Mouse (Mus musculus) liver, embryonic 14.5 days (tissue): ENCODE measurements around the gene P2rx5. TPM values are rescaled to one million over a fixed set of nuclear protein-coding genes. Genes with fewer than 3 reads are reported as not detected.

Experiments used
- ATAC-seq: fragments of 200-750 bp; cut with Nextera tagmentation; 2 replicates; pipeline ENCODE4 v1.8.0; 2017; ENCODE audit warnings: moderate number of reproducible peaks, mild to moderate bottlenecking, moderate library complexity; ENCODE audit not compliant: insufficient read depth
- DNase-seq, 3 experiments: peaks; one replicate each; pipeline ENCODE4 v3.0.0-alpha.2; 2012 to 2013; ENCODE audit warnings: low read depth in 3 of 3, low spot score in 3 of 3
- H3K27ac ChIP-seq: fragments of 300-500 bp; sonication (generic); 2 replicates; pipeline ENCODE4 v1.5.1; 2014; ENCODE audit warnings: moderate library complexity, mild to moderate bottlenecking, control low read depth, inconsistent platforms
- H3K27me3 ChIP-seq: fragments of 300-500 bp; sonication (generic); 2 replicates; pipeline ENCODE4 v1.6.1; 2014; ENCODE audit warnings: mild to moderate bottlenecking, low read length, moderate library complexity; ENCODE audit not compliant: control insufficient read depth, insufficient read depth
- H3K36me3 ChIP-seq: fragments of 300-500 bp; sonication (generic); replicated peaks from 2 replicates; pipeline ENCODE4 v1.6.1; 2014; ENCODE audit warnings: low read depth; ENCODE audit not compliant: control insufficient read depth, insufficient read depth
- H3K4me1 ChIP-seq, 2 experiments: fragments of 200-500 bp in 1 of 2; fragments of 300-500 bp in 1 of 2; sonication (generic) in 1 of 2; replicated peaks; 2 replicates each; pipeline ENCODE4 v1.6.1; 2012 to 2014; ENCODE audit warnings: antibody characterized with exemption in 1 of 2, inconsistent platforms in 1 of 2, low read length in 1 of 2; ENCODE audit not compliant: control insufficient read depth in 2 of 2, insufficient read depth in 2 of 2
- H3K4me2 ChIP-seq: fragments of 300-500 bp; sonication (generic); 2 replicates; pipeline ENCODE4 v1.6.1; 2014; ENCODE audit warnings: low read depth, mild to moderate bottlenecking, control low read depth, moderate library complexity
- H3K4me3 ChIP-seq, 2 experiments: fragments of 200-500 bp in 1 of 2; fragments of 300-500 bp in 1 of 2; sonication (generic) in 1 of 2; 2 replicates each; pipeline ENCODE4 v1.5.1; 2012 to 2014; ENCODE audit warnings: low read depth in 2 of 2, low read length in 2 of 2, mild to moderate bottlenecking in 2 of 2, control low read depth in 1 of 2, inconsistent platforms in 1 of 2, moderate library complexity in 1 of 2; ENCODE audit not compliant: insufficient read depth in 1 of 2
- H3K9ac ChIP-seq: fragments of 300-500 bp; sonication (generic); replicated peaks from 2 replicates; pipeline ENCODE4 v1.6.1; 2014; ENCODE audit warnings: mild to moderate bottlenecking, control low read depth, moderate library complexity
- H3K9me3 ChIP-seq: fragments of 300-500 bp; sonication (generic); 2 replicates; pipeline ENCODE4 v1.6.1; 2016; ENCODE audit warnings: low read length, mixed read lengths; ENCODE audit not compliant: control insufficient read depth
- CTCF ChIP-seq: IDR thresholded peaks from 2 replicates; pipeline ENCODE4 v1.5.1; 2016; ENCODE audit warnings: antibody characterized with exemption, low read depth, control low read depth
- EP300 ChIP-seq: IDR thresholded peaks from 2 replicates; pipeline ENCODE4 v1.6.1; 2016; ENCODE audit warnings: antibody characterized with exemption, low read depth
- WGBS: fragments of 180-500 bp; shearing (Covaris S2); extraction: QIAGEN DNeasy Blood & Tissue Kit; methylation state at CpG from one replicate; pipeline ENCODE4 v1.1.7; 2014; ENCODE audit not compliant: insufficient replicate concordance; 5-methylcytosine and 5-hydroxymethylcytosine counted together
- polyA plus RNA-seq, 2 experiments: library from polyadenylated mRNA; depleted of rRNA in 1 of 2; stranded (reverse) in 1 of 2; unstranded in 1 of 2; fragments of >200 nt; fragmentation: Nextera tagmentation in 1 of 2; extraction: Ambion mirVana in 1 of 2; gene quantifications; 2 replicates each; pipeline versions ENCODE4 v1.2.1 to v1.2.3; 2012 to 2014

The P2rx5 gene
- polyA plus RNA-seq, 2 experiments: 0.08 to 0.15 TPM

DNA sequence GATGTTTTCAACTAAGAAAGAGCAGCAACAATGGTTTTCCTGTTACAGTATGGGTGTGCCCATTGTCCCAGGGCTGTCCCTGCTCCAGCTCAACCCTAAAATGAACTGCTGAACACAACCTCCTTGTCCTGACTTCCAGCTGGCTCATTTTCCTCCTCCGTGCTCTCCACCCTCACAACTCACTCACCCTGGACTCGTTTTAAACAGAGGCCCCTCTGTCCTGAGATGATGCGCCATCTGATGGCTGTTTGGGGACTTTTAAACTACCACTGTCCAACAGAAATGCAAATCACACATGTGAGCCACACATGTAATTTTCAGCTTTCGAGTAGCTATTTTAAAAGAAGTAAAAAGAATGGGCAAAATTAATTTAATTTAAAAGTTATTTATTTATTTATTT, 41.4 kb downstream of the P2rx5 start:
- no peak overlapping the region for H3K4me2 ChIP-seq
- WGBS: 33% methylated on average over 4 of the region's 4 CpGs
- ATAC-seq (no peak), DNase-seq (no peak)
- H3K27me3 ChIP-seq: no peaks in the 10 kb centered on the region
- H3K9me3 ChIP-seq: no peaks in the 10 kb centered on the region
- peaks cover 4 to 8% of the 10 kb centered on the region in 2 experiments for H3K4me1 ChIP-seq
- no peak overlapping the region for H3K4me3 ChIP-seq
- no peak overlapping the region for H3K9ac ChIP-seq
- no peak overlapping the region for H3K27ac ChIP-seq
- H3K36me3 ChIP-seq: no peaks in the 10 kb centered on the region
- TF ChIP-seq CTCF: peak; percentile 40; the same call in 1 of the 2 replicates
- no peak for TF ChIP-seq EP300

DNA sequence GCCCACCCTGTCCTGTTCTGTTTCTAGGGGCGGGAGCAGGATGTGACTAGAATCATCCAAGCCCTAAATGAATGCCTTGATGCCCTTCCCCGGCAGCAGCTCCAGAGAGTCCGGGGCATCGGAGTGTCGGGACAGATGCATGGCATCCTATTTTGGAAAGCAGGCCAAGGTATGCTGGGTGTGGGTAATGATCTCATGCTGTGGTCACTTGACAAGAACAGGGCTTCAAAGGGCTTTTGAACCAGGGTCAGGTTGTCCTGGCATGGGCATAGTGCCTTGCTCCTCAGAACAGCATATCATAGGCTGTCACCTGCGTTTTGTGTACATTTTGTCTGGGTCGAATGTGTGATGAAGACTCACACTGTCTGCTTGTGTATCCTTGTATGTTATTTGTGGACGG, 43.7 kb downstream of the P2rx5 start:
- no peak for TF ChIP-seq CTCF
- TF ChIP-seq EP300: no peak
- ATAC-seq (no peak), DNase-seq (no peak)
- Histone ChIP-seq H3K27ac (no peak overlapping the region), H3K4me3 (no peak overlapping the region), H3K9ac (no peak overlapping the region), H3K36me3 (no peaks in the 10 kb centered on the region), H3K4me1 (peaks cover 4 to 5% of the 10 kb centered on the region in 2 experiments), H3K27me3 (no peaks in the 10 kb centered on the region), H3K4me2 (no peak overlapping the region), H3K9me3 (no peaks in the 10 kb centered on the region)
- WGBS: 68% methylated on average over 8 of the region's 8 CpGs

DNA sequence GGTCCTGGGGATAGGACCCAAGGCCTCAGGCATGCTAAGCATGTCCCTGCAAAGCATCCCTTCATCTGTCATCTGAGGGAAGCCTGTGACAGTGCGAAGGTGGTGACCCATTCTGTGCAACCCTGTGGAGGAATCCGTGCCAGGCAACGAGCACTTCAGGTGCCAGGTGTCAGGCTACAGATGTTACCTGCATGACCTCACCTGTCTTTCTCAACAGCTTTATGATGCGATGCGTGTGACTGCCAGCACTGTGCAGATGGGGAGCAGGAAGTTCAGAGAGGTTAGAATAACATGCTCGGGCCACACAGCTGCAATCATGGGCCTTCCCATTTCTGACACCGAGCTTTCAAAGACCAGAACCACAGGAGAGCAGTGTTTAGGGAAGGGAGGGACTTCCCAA, 45.0 kb downstream of the P2rx5 start:
- Histone ChIP-seq H3K4me1 (peaks cover under 1% of the 10 kb centered on the region in 2 experiments), H3K27me3 (no peaks in the 10 kb centered on the region), H3K4me3 (no peak overlapping the region), H3K27ac (no peak overlapping the region), H3K4me2 (no peak overlapping the region), H3K36me3 (no peaks in the 10 kb centered on the region), H3K9me3 (no peaks in the 10 kb centered on the region), H3K9ac (no peak overlapping the region)
- TF ChIP-seq CTCF: no peak
- TF ChIP-seq EP300: no peak
- DNase-seq (no peak), ATAC-seq (no peak)
- WGBS: 61% methylated on average over 7 of the region's 7 CpGs

GRCm38 (mm10) chr11:73207621-73208020, 47.4 kb downstream of the P2rx5 start:
- H3K4me2 ChIP-seq: no peak overlapping the region
- WGBS: 78% methylated on average over 2 of the region's 2 CpGs
- H3K27me3 ChIP-seq: no peaks in the 10 kb centered on the region
- H3K9me3 ChIP-seq: no peaks in the 10 kb centered on the region
- DNase-seq: no peak
- no peak for ATAC-seq
- no peaks in the 10 kb centered on the region for H3K36me3 ChIP-seq
- H3K4me3 ChIP-seq: no peak overlapping the region
- no peak overlapping the region for H3K9ac ChIP-seq
- H3K4me1 ChIP-seq: 0 out of 4 replicates have a peak, but pooled peaks cover 0 to 2% of the 10 kb centered on the region in 2 experiments
- no peak overlapping the region for H3K27ac ChIP-seq
- TF ChIP-seq EP300: no peak
- TF ChIP-seq CTCF: peak; percentile 63

- Histone ChIP-seq H3K4me3 (no peak overlapping the region), H3K36me3 (no peaks in the 10 kb centered on the region), H3K4me2 (no peak overlapping the region), H3K27ac (no peak overlapping the region), H3K9me3 (no peaks in the 10 kb centered on the region), H3K4me1 (0 out of 4 replicates have a peak, but pooled peaks cover 0 to 2% of the 10 kb centered on the region in 2 experiments), H3K9ac (no peak overlapping the region), H3K27me3 (no peaks in the 10 kb centered on the region)
- 50% methylated on average over 3 of the region's 3 CpGs for WGBS
- no peak for DNase-seq
- TF ChIP-seq CTCF (no peak), EP300 (no peak)
- no peak for ATAC-seq
Measured at GRCm38 (mm10) chr11:73213956-73214355, 53.7 kb downstream of the P2rx5 start.
